8 mouse cellular contexts compared by ENCODE assay signal in genomic region chr7:25781937-25782610, GRCm38 (mm10). TPM values are rescaled to one million over a fixed set of nuclear protein-coding genes. Genes with fewer than 3 reads are reported as not detected.
DNase-seq lines count a peak whose midpoint lies in the region; ATAC-seq and TF ChIP-seq lines count a peak whose summit lies in the region.

No protein-coding gene starts in this region.

- peak overlapping the region; percentile 22 for H3K4me3 ChIP-seq in ES-Bruce4 (ENCODE audit: low read depth, low read length)
- peak overlapping the region; percentile 49 for H3K4me3 ChIP-seq in heart, embryonic 13.5 days
- H3K4me3 ChIP-seq in liver, embryonic 15.5 days (replicated peaks) = 0 out of 2 replicates have a peak overlapping the region, but pooled peaks have one; percentile 32
- H3K4me3 ChIP-seq in neural tube, embryonic 15.5 days (replicated peaks) = peak overlapping the region; percentile 37

- no peaks in the 10 kb centered on the region for H3K36me3 ChIP-seq in ES-Bruce4 (ENCODE audit: control insufficient read depth, insufficient read depth, low read length, poor library complexity, severe bottlenecking)
- H3K36me3 ChIP-seq in heart, embryonic 13.5 days = peaks cover 26% of the 10 kb centered on the region
- no peaks in the 10 kb centered on the region for H3K36me3 ChIP-seq in liver, embryonic 15.5 days (replicated peaks)
- H3K36me3 ChIP-seq in neural tube, embryonic 15.5 days = no peaks in the 10 kb centered on the region

- no peak for TF ChIP-seq CTCF in ES-Bruce4 (IDR thresholded peaks at IDR 0.05; ENCODE audit: low read depth, low read length)

- peaks cover 2% of the 10 kb centered on the region for H3K4me1 ChIP-seq in ES-Bruce4 (ENCODE audit: control insufficient read depth, insufficient read depth, low read length)
- H3K4me1 ChIP-seq in heart, embryonic 13.5 days = peaks cover 51% of the 10 kb centered on the region
- peaks cover 21% of the 10 kb centered on the region for H3K4me1 ChIP-seq in liver, embryonic 15.5 days (replicated peaks)
- H3K4me1 ChIP-seq in neural tube, embryonic 15.5 days = peaks cover 16% of the 10 kb centered on the region

- no peak for TF ChIP-seq POLR2A in ES-Bruce4 (IDR thresholded peaks at IDR 0.05; ENCODE audit: insufficient read depth, low read length)

- H3K4me2 ChIP-seq in heart, embryonic 13.5 days = peak overlapping the region; percentile 79
- H3K4me2 ChIP-seq in liver, embryonic 15.5 days = peak overlapping the region; percentile 65
- H3K4me2 ChIP-seq in neural tube, embryonic 15.5 days = peak overlapping the region; percentile 73

- WGBS in heart, embryonic 13.5 days = 38% methylated on average over 11 of the region's 11 CpGs
- 31% methylated on average over 11 of the region's 11 CpGs for WGBS in liver, embryonic 15.5 days (ENCODE audit: insufficient replicate concordance)
- WGBS in neural tube, embryonic 15.5 days = 46% methylated on average over 11 of the region's 11 CpGs

- TF ChIP-seq EP300 in ES-Bruce4 (IDR thresholded peaks at IDR 0.05; ENCODE audit: insufficient read depth, low read depth, low read length) = no peak

- no peaks in the 10 kb centered on the region for H3K27me3 ChIP-seq in ES-Bruce4 (ENCODE audit: control insufficient read depth, insufficient read depth, low read length, poor library complexity, severe bottlenecking)
- no peaks in the 10 kb centered on the region for H3K27me3 ChIP-seq in heart, embryonic 13.5 days (replicated peaks)
- 0 out of 2 replicates have a peak, but pooled peaks cover 5% of the 10 kb centered on the region for H3K27me3 ChIP-seq in liver, embryonic 15.5 days
- no peaks in the 10 kb centered on the region for H3K27me3 ChIP-seq in neural tube, embryonic 15.5 days (replicated peaks)

- H3K9me3 ChIP-seq in ES-Bruce4 (replicated peaks; ENCODE audit: control insufficient read depth, insufficient read depth, low read length, poor library complexity, severe bottlenecking) = no peaks in the 10 kb centered on the region
- no peaks in the 10 kb centered on the region for H3K9me3 ChIP-seq in heart, embryonic 13.5 days
- H3K9me3 ChIP-seq in liver, embryonic 15.5 days (replicated peaks) = no peaks in the 10 kb centered on the region
- H3K9me3 ChIP-seq in neural tube, embryonic 15.5 days (replicated peaks) = no peaks in the 10 kb centered on the region

- 0 out of 2 replicates have a peak, but pooled peaks have one; percentile 29 for ATAC-seq in heart, embryonic 13.5 days (ENCODE audit: extremely low read depth, insufficient number of reproducible peaks, low FRiP score, low TSS enrichment)
- peak; percentile 22; the same call in 1 of the 2 replicates for ATAC-seq in liver, embryonic 15.5 days (ENCODE audit: insufficient read depth)
- ATAC-seq in neural tube, embryonic 15.5 days (ENCODE audit: low FRiP score) = peak; percentile 53
- no peak for ATAC-seq in erythroid progenitor cell, adult 5-6 weeks (replicated peaks; ENCODE audit: low FRiP score, poor library complexity, severe bottlenecking)

- H3K27ac ChIP-seq in ES-Bruce4 (ENCODE audit: insufficient read depth, low read length) = no peak overlapping the region
- peak overlapping the region; percentile 72 for H3K27ac ChIP-seq in heart, embryonic 13.5 days (replicated peaks)
- H3K27ac ChIP-seq in liver, embryonic 15.5 days (replicated peaks) = no peak overlapping the region
- H3K27ac ChIP-seq in neural tube, embryonic 15.5 days (replicated peaks) = peak overlapping the region; percentile 45; the same call in 1 of the 2 replicates

- peak overlapping the region; percentile 57 for H3K9ac ChIP-seq in ES-Bruce4 (ENCODE audit: low read depth, poor library complexity, severe bottlenecking)
- H3K9ac ChIP-seq in heart, embryonic 13.5 days = peak overlapping the region; percentile 81
- no peak overlapping the region for H3K9ac ChIP-seq in liver, embryonic 15.5 days
- H3K9ac ChIP-seq in neural tube, embryonic 15.5 days (replicated peaks) = peak overlapping the region; percentile 48

- DNase-seq in 416B (ENCODE audit: low read depth) = peak; percentile 71
- no peak for DNase-seq in thymus, adult 18-20 months
- no peak for DNase-seq in right cerebral cortex, postnatal 10 days (ENCODE audit: low spot score in 2 of 2)

RNA-seq across cellular contexts. Expression of gene Axl, which starts 6.4 kb away (rescaled TPM):
- polyA plus RNA-seq in ES-Bruce4 (2011; ENCODE audit: insufficient read depth, insufficient read length, low read depth, missing spikeins) = 16.4 and 21.5 TPM in 2 replicates
- 47.3 and 48.6 TPM in 2 replicates for polyA plus RNA-seq in heart, embryonic 13.5 days (2015; fragmentation: Nextera tagmentation; extraction: Ambion mirVana)
- 18.1 and 22.2 TPM in 2 replicates for polyA plus RNA-seq in liver, embryonic 15.5 days (2015; fragmentation: Nextera tagmentation; extraction: Ambion mirVana)
- 27.6 and 35.8 TPM in 2 replicates for polyA plus RNA-seq in neural tube, embryonic 15.5 days (2015; fragmentation: Nextera tagmentation; extraction: Ambion mirVana)
- total RNA-seq in erythroid progenitor cell, adult 5-6 weeks (2015; ENCODE audit: low replicate concordance) = 51.9 and 61.6 TPM in 2 replicates
- 27.2 and 58.7 TPM in 2 replicates for total RNA-seq in erythroid progenitor cell, adult 5-6 weeks (2017; ENCODE audit: low replicate concordance)

RNA-seq across cellular contexts. Expression of gene Hnrnpul1, which starts 27.5 kb away (rescaled TPM):
- polyA plus RNA-seq in ES-Bruce4 (2011; ENCODE audit: insufficient read depth, insufficient read length, low read depth, missing spikeins) = 155 and 156 TPM in 2 replicates
- 38.1 and 38.8 TPM in 2 replicates for polyA plus RNA-seq in heart, embryonic 13.5 days (2015; fragmentation: Nextera tagmentation; extraction: Ambion mirVana)
- polyA plus RNA-seq in liver, embryonic 15.5 days (2015; fragmentation: Nextera tagmentation; extraction: Ambion mirVana) = 26.8 and 28.0 TPM in 2 replicates
- polyA plus RNA-seq in neural tube, embryonic 15.5 days (2015; fragmentation: Nextera tagmentation; extraction: Ambion mirVana) = 37.3 and 43.9 TPM in 2 replicates
- total RNA-seq in erythroid progenitor cell, adult 5-6 weeks (2015; ENCODE audit: low replicate concordance) = 186 and 195 TPM in 2 replicates
- total RNA-seq in erythroid progenitor cell, adult 5-6 weeks (2017; ENCODE audit: low replicate concordance) = 179 and 256 TPM in 2 replicates

RNA-seq across cellular contexts. Expression of gene Cyp2s1, which starts 34.6 kb away (rescaled TPM):
- polyA plus RNA-seq in ES-Bruce4 (2011; ENCODE audit: insufficient read depth, insufficient read length, low read depth, missing spikeins) = 2.8 and 3.1 TPM in 2 replicates
- 2.7 and 3.0 TPM in 2 replicates for polyA plus RNA-seq in heart, embryonic 13.5 days (2015; fragmentation: Nextera tagmentation; extraction: Ambion mirVana)
- polyA plus RNA-seq in liver, embryonic 15.5 days (2015; fragmentation: Nextera tagmentation; extraction: Ambion mirVana) = 0.46 TPM in 2 replicates
- polyA plus RNA-seq in neural tube, embryonic 15.5 days (2015; fragmentation: Nextera tagmentation; extraction: Ambion mirVana) = 2.8 and 6.1 TPM in 2 replicates
- total RNA-seq in erythroid progenitor cell, adult 5-6 weeks (2015; ENCODE audit: low replicate concordance) = not detected in 2 replicates
- not detected in 2 replicates for total RNA-seq in erythroid progenitor cell, adult 5-6 weeks (2017; ENCODE audit: low replicate concordance)

Comparison
In these comparisons a context has a peak if more than half of its experiments do, and no peak if none do; other contexts are left out.
1. H3K27ac ChIP-seq: peak in heart, embryonic 13.5 days (single experiment) and neural tube, embryonic 15.5 days (single experiment); none in ES-Bruce4 (single experiment) and liver, embryonic 15.5 days (single experiment).
2. Peak in every context shown above with its lines, with median percentiles within 50 percentile points of each other: H3K4me3 ChIP-seq and H3K4me2 ChIP-seq.